Mouse (Mus musculus) small intestine, adult 2 months (tissue): Measurements from ENCODE around the gene Luc7l2.
"Not testable (repeated sequence)": the region's sequence is repeated elsewhere in the genome, so short reads cannot be mapped to it uniquely, and the experiment has no call there.

Source experiments
- CTCF ChIP-seq: fragments of 200-500 bp; IDR thresholded peaks from 2 replicates; pipeline ENCODE4 v1.5.1; 2012; ENCODE audit warnings: low read depth, mild to moderate bottlenecking, control low read depth, inconsistent platforms, low read length, moderate library complexity, mixed read lengths; ENCODE audit not compliant: insufficient replicate concordance, insufficient read length; ENCODE audit errors: extremely low read depth
- POLR2A ChIP-seq: fragments of 200-500 bp; IDR thresholded peaks from 2 replicates; pipeline ENCODE4 v1.6.1; 2012; ENCODE audit warnings: low read depth, mild to moderate bottlenecking, control low read depth, inconsistent platforms, low read length, moderate library complexity

- TF ChIP-seq POLR2A, CTCF: not testable (repeated sequence)
Observed at GRCm38 (mm10) chr6:38548595-38548994, 2.5 kb upstream of the Luc7l2 start.
